Mouse (Mus musculus): ENCODE results near the gene 4930415O20Rik. TPM values are rescaled to one million over a fixed set of nuclear protein-coding genes. Genes with fewer than 3 reads are reported as not detected.

The 4930415O20Rik gene
- polyA plus RNA-seq, 1 experiment from 2014 or later = not detected

DNA sequence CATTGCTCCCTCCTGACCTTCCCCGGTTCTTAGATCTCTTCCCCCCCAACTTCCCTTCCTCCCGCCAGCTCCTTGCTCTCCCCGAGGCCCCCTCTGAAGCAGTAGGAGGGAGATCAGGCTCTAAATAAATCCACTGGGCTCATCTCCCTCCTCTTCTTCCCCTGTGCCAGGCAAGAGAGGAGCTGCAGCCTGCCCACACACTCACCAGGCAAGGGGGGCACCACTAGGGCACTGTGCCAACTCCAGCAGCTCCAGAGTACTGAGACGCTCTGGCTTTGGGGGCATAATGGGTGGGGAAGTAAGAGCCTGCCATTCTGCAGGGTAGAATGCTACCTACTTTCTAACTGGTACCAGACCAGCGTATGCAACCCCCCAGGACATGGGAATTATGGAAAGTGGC is 65.7 kb downstream of the 4930415O20Rik start:
- no peak overlapping the region for H3K9ac ChIP-seq
- peaks cover 57% of the 10 kb centered on the region for H3K4me1 ChIP-seq
- H3K27me3 ChIP-seq = peaks cover 22% of the 10 kb centered on the region
- peaks cover 18% of the 10 kb centered on the region; the same call in 1 of the 2 replicates for H3K36me3 ChIP-seq
- no peak overlapping the region for H3K27ac ChIP-seq
- no peak for ATAC-seq (replicated peaks; ENCODE audit: low FRiP score)
- 55% methylated on average over 5 of the region's 5 CpGs for WGBS
- H3K4me2 ChIP-seq = peak overlapping the region; percentile 87
- H3K4me3 ChIP-seq (replicated peaks) = 0 out of 2 replicates have a peak overlapping the region, but pooled peaks have one; percentile 5
- H3K9me3 ChIP-seq (replicated peaks) = no peaks in the 10 kb centered on the region

DNA sequence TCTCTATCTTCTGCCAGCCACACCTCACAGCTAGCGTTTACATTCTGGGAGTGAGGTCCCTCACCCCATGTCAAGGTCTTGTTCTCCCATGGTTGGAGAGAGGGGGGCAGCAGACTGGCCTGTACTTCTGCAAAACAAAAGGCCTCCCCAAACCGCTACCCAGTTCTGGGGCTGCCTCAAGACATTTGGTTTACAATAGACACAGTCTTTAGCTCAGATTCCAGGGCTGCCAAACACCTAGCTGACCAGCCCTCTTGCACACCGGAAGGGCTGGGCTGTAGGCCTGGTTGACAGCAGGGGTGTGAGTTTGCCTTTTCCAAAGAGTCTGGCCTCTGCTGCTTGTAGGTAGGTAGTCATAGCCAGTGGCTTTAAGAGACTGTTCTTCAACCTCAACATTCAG is 66.4 kb downstream of the 4930415O20Rik start:
- H3K4me2 ChIP-seq = no peak overlapping the region
- WGBS = 48% methylated on average over 3 of the region's 3 CpGs
- peaks cover 20% of the 10 kb centered on the region for H3K27me3 ChIP-seq
- no peak overlapping the region for H3K4me3 ChIP-seq (replicated peaks)
- no peak overlapping the region for H3K9ac ChIP-seq
- H3K4me1 ChIP-seq = peaks cover 56% of the 10 kb centered on the region
- H3K36me3 ChIP-seq = peaks cover 24% of the 10 kb centered on the region
- H3K27ac ChIP-seq = no peak overlapping the region
- no peaks in the 10 kb centered on the region for H3K9me3 ChIP-seq (replicated peaks)
- no peak for ATAC-seq (replicated peaks; ENCODE audit: low FRiP score)

Other genes starting within 250 kb of the 4930415O20Rik start
- gene Olfr284, start 230.0 kb upstream of the 4930415O20Rik start, polyA plus RNA-seq (2015; fragmentation: Nextera tagmentation; extraction: Ambion mirVana) = not detected in 2 replicates
- not detected in 2 replicates for gene Olfr283, start 190.1 kb upstream of the 4930415O20Rik start, polyA plus RNA-seq (2015; fragmentation: Nextera tagmentation; extraction: Ambion mirVana)
- gene Olfr282, start 139.8 kb upstream of the 4930415O20Rik start, polyA plus RNA-seq (2015; fragmentation: Nextera tagmentation; extraction: Ambion mirVana) = not detected in 2 replicates
- not detected in 2 replicates for gene Olfr281, start 118.4 kb upstream of the 4930415O20Rik start, polyA plus RNA-seq (2015; fragmentation: Nextera tagmentation; extraction: Ambion mirVana)
- not detected in 2 replicates for gene OR5BS1P, start 101.1 kb upstream of the 4930415O20Rik start, polyA plus RNA-seq (2015; fragmentation: Nextera tagmentation; extraction: Ambion mirVana)
- gene Lalba, start 88.3 kb upstream of the 4930415O20Rik start, polyA plus RNA-seq (2015; fragmentation: Nextera tagmentation; extraction: Ambion mirVana) = 0.22 TPM in 1 of 2 replicates, not detected in the other
- gene Olfr279, start 78.6 kb upstream of the 4930415O20Rik start, polyA plus RNA-seq (2015; fragmentation: Nextera tagmentation; extraction: Ambion mirVana) = not detected in 2 replicates
- gene Kansl2, start 36.7 kb upstream of the 4930415O20Rik start, polyA plus RNA-seq (2015; fragmentation: Nextera tagmentation; extraction: Ambion mirVana) = 115 and 121 TPM in 2 replicates
- gene Ccnt1, start 81 bp upstream of the 4930415O20Rik start, polyA plus RNA-seq (2015; fragmentation: Nextera tagmentation; extraction: Ambion mirVana) = 61.0 and 66.4 TPM in 2 replicates
- 23.6 and 25.4 TPM in 2 replicates for gene Adcy6, start 39.1 kb downstream of the 4930415O20Rik start, polyA plus RNA-seq (2015; fragmentation: Nextera tagmentation; extraction: Ambion mirVana)
- 29.8 and 36.6 TPM in 2 replicates for gene Cacnb3, start 59.8 kb downstream of the 4930415O20Rik start, polyA plus RNA-seq (2015; fragmentation: Nextera tagmentation; extraction: Ambion mirVana)
- 23.1 and 23.7 TPM in 2 replicates for gene Ddx23, start 91.9 kb downstream of the 4930415O20Rik start, polyA plus RNA-seq (2015; fragmentation: Nextera tagmentation; extraction: Ambion mirVana)
- gene Rnd1, start 106.5 kb downstream of the 4930415O20Rik start, polyA plus RNA-seq (2015; fragmentation: Nextera tagmentation; extraction: Ambion mirVana) = 0.62 and 0.99 TPM in 2 replicates
- gene Ccdc65, start 137.2 kb downstream of the 4930415O20Rik start, polyA plus RNA-seq (2015; fragmentation: Nextera tagmentation; extraction: Ambion mirVana) = 0.73 and 1.1 TPM in 2 replicates
- 40.3 and 40.5 TPM in 2 replicates for gene Fkbp11, start 157.2 kb downstream of the 4930415O20Rik start, polyA plus RNA-seq (2015; fragmentation: Nextera tagmentation; extraction: Ambion mirVana)
- 51.9 and 55.6 TPM in 2 replicates for gene Arf3, start 192.2 kb downstream of the 4930415O20Rik start, polyA plus RNA-seq (2015; fragmentation: Nextera tagmentation; extraction: Ambion mirVana)
- 0.12 and 0.31 TPM in 2 replicates for gene Wnt10b, start 207.1 kb downstream of the 4930415O20Rik start, polyA plus RNA-seq (2015; fragmentation: Nextera tagmentation; extraction: Ambion mirVana)
- 0.06 TPM in 1 of 2 replicates, not detected in the other for gene Wnt1, start 218.9 kb downstream of the 4930415O20Rik start, polyA plus RNA-seq (2015; fragmentation: Nextera tagmentation; extraction: Ambion mirVana)
- gene Ddn, start 238.5 kb downstream of the 4930415O20Rik start, polyA plus RNA-seq (2015; fragmentation: Nextera tagmentation; extraction: Ambion mirVana) = 2.9 and 3.2 TPM in 2 replicates